Mouse (Mus musculus) adrenal gland, postnatal 14 days (tissue): ENCODE results near the gene Ncapd2. TPM values are rescaled to one million over a fixed set of nuclear protein-coding genes. Genes with fewer than 3 reads are reported as not detected.
"Not testable (repeated sequence)": the region's sequence is repeated elsewhere in the genome, so short reads cannot be mapped to it uniquely, and the experiment has no call there.

Source experiments
- DNase-seq: peaks from one replicate; pipeline ENCODE4 v3.0.0; 2021; ENCODE audit warnings: mixed read lengths
- total RNA-seq: library from RNA; stranded (reverse); gene quantifications from 2 replicates; pipeline ENCODE4 v1.2.3, GENCODE M21; 2021

Gene Ncapd2
- total RNA-seq, 1 experiment from 2014 or later = 45.2 TPM

GRCm38 (mm10) chr6:125165328-125165891, 26.1 kb downstream of the Ncapd2 start:
- peak; percentile 98 for DNase-seq

GRCm38 (mm10) chr6:125164672-125165327, 26.7 kb downstream of the Ncapd2 start:
- DNase-seq = peak; percentile 76

- peak; percentile 60 for DNase-seq
These were observed 27.5 kb downstream of the Ncapd2 start for GRCm38 (mm10) chr6:125163801-125164657.

- not testable (repeated sequence) for DNase-seq
These were observed 28.7 kb downstream of the Ncapd2 start for GRCm38 (mm10) chr6:125162615-125163305.

- DNase-seq = peak; percentile 85
These were observed 29.5 kb downstream of the Ncapd2 start for GRCm38 (mm10) chr6:125161971-125162370.

GRCm38 (mm10) chr6:125160854-125161760, 30.4 kb downstream of the Ncapd2 start:
- DNase-seq = peak; percentile 85

GRCm38 (mm10) chr6:125160558-125160853, 31.0 kb downstream of the Ncapd2 start:
- DNase-seq = no peak

- DNase-seq = no peak
These were observed 31.5 kb downstream of the Ncapd2 start for GRCm38 (mm10) chr6:125159773-125160557.

- DNase-seq = no peak
These were observed 32.5 kb downstream of the Ncapd2 start for GRCm38 (mm10) chr6:125158944-125159492.

- no peak for DNase-seq
These were observed 34.4 kb downstream of the Ncapd2 start for GRCm38 (mm10) chr6:125156903-125157614.

GRCm38 (mm10) chr6:125156491-125156890, 35.0 kb downstream of the Ncapd2 start:
- no peak for DNase-seq

- no peak for DNase-seq
These were observed 36.2 kb downstream of the Ncapd2 start for GRCm38 (mm10) chr6:125155262-125155661.

GRCm38 (mm10) chr6:125154550-125154949, 37.0 kb downstream of the Ncapd2 start:
- DNase-seq = no peak

- DNase-seq = no peak
These were observed 37.8 kb downstream of the Ncapd2 start for GRCm38 (mm10) chr6:125153682-125154081.

GRCm38 (mm10) chr6:125153018-125153389, 38.5 kb downstream of the Ncapd2 start:
- no peak for DNase-seq

GRCm38 (mm10) chr6:125152212-125153017, 39.1 kb downstream of the Ncapd2 start:
- no peak for DNase-seq

- DNase-seq = no peak
These were observed 41.9 kb downstream of the Ncapd2 start for GRCm38 (mm10) chr6:125149569-125149950.

- DNase-seq = peak; percentile 55
These were observed 42.5 kb downstream of the Ncapd2 start for GRCm38 (mm10) chr6:125148926-125149568.
